In genomic region chr11:25288346-25288745, GRCm38 (mm10) we compare ENCODE assay signal across 9 mouse cellular contexts.
DNase-seq lines count a peak whose midpoint lies in the region; ATAC-seq and TF ChIP-seq lines count a peak whose summit lies in the region.
"Had no signal": no experiment of that assay in that cellular context is flagged by ENCODE, and none has a peak within 500 bp of the region (broad histone marks: within the 10 kb centered on the region; RNA-seq: fewer than 3 reads in every experiment).

No protein-coding gene starts in this region.

- H3K36me3 ChIP-seq in heart, embryonic 14.5 days (ENCODE audit: control insufficient read depth, insufficient read depth, low read length) = no peaks in the 10 kb centered on the region
- H3K36me3 ChIP-seq in lung, embryonic 16.5 days (ENCODE audit: control insufficient read depth, insufficient read depth, low read length) = no peaks in the 10 kb centered on the region
- H3K36me3 ChIP-seq in lung, postnatal 0 days (ENCODE audit: insufficient read depth, low read length) = no peaks in the 10 kb centered on the region
- H3K36me3 ChIP-seq in intestine, embryonic 15.5 days = no peaks in the 10 kb centered on the region
- no peaks in the 10 kb centered on the region for H3K36me3 ChIP-seq in stomach, postnatal 0 days (ENCODE audit: control insufficient read depth, insufficient read depth, low read length)
- no peaks in the 10 kb centered on the region for H3K36me3 ChIP-seq in hindbrain, postnatal 0 days (ENCODE audit: insufficient read depth, low read length)

- TF ChIP-seq EP300 in lung, postnatal 0 days (IDR thresholded peaks at IDR 0.05) = no peak
- TF ChIP-seq EP300 in stomach, postnatal 0 days (optimal IDR thresholded peaks at IDR 0.05) = no peak

- no peak for TF ChIP-seq CTCF in lung, postnatal 0 days (IDR thresholded peaks at IDR 0.05)
- TF ChIP-seq CTCF in stomach, postnatal 0 days (IDR thresholded peaks at IDR 0.05; ENCODE audit: low read depth) = no peak
- TF ChIP-seq CTCF in hindbrain, postnatal 0 days (IDR thresholded peaks at IDR 0.05; ENCODE audit: low read depth) = no peak

- no peak overlapping the region for H3K27ac ChIP-seq in heart, embryonic 14.5 days (replicated peaks in 1 of 2; ENCODE audit: control insufficient read depth in 1 of 2, insufficient read depth in 1 of 2, low read depth in 2 of 2, low read length in 2 of 2)
- no peak overlapping the region for H3K27ac ChIP-seq in lung, embryonic 16.5 days (ENCODE audit: low read length)
- no peak overlapping the region for H3K27ac ChIP-seq in lung, postnatal 0 days (ENCODE audit: low read length)
- no peak overlapping the region for H3K27ac ChIP-seq in intestine, embryonic 15.5 days
- no peak overlapping the region for H3K27ac ChIP-seq in stomach, postnatal 0 days (replicated peaks)
- no peak overlapping the region for H3K27ac ChIP-seq in hindbrain, postnatal 0 days

- peak overlapping the region; percentile 52 for H3K4me2 ChIP-seq in heart, embryonic 14.5 days (ENCODE audit: low read length)
- H3K4me2 ChIP-seq in lung, embryonic 16.5 days (ENCODE audit: low read depth, low read length) = peak overlapping the region; percentile 38
- H3K4me2 ChIP-seq in lung, postnatal 0 days (replicated peaks; ENCODE audit: low read depth, low read length) = no peak overlapping the region; the same call in 1 of the 2 replicates
- H3K4me2 ChIP-seq in intestine, embryonic 15.5 days (replicated peaks) = peak overlapping the region; percentile 12; the same call in 1 of the 2 replicates
- peak overlapping the region; percentile 20; the same call in 1 of the 2 replicates for H3K4me2 ChIP-seq in stomach, postnatal 0 days (replicated peaks; ENCODE audit: low read depth)
- H3K4me2 ChIP-seq in hindbrain, postnatal 0 days (ENCODE audit: low read depth, low read length) = no peak overlapping the region

- ATAC-seq in heart, embryonic 14.5 days (ENCODE audit: insufficient number of reproducible peaks, insufficient read depth, low FRiP score, low read depth) = no peak
- ATAC-seq in lung, embryonic 16.5 days (ENCODE audit: low read depth) = no peak
- no peak for ATAC-seq in lung, postnatal 0 days
- no peak for ATAC-seq in intestine, embryonic 15.5 days
- ATAC-seq in stomach, postnatal 0 days (ENCODE audit: low FRiP score, low TSS enrichment) = no peak
- no peak for ATAC-seq in hindbrain, postnatal 0 days

- WGBS in heart, embryonic 14.5 days = 46% methylated on average over 13 of the region's 13 CpGs
- 49% methylated on average over 13 of the region's 13 CpGs for WGBS in lung, embryonic 16.5 days
- WGBS in lung, postnatal 0 days = 49% methylated on average over 13 of the region's 13 CpGs
- 53% methylated on average over 13 of the region's 13 CpGs for WGBS in intestine, embryonic 15.5 days
- whole genome bisulfite sequencing in stomach, postnatal 0 days = 40% methylated on average over 13 of the region's 13 CpGs
- WGBS in hindbrain, postnatal 0 days = 68% methylated on average over 13 of the region's 13 CpGs

- H3K4me1 ChIP-seq in heart, embryonic 14.5 days (ENCODE audit: control insufficient read depth in 2 of 2, insufficient read depth in 2 of 2, low read length in 2 of 2) = peaks cover 0 to 4% of the 10 kb centered on the region in 2 experiments; a peak in 3 of 4 replicates
- H3K4me1 ChIP-seq in lung, embryonic 16.5 days (replicated peaks; ENCODE audit: control insufficient read depth, insufficient read depth, low read length) = peaks cover 2% of the 10 kb centered on the region; the same call in 1 of the 2 replicates
- H3K4me1 ChIP-seq in lung, postnatal 0 days (ENCODE audit: insufficient read depth, low read depth, low read length) = no peaks in the 10 kb centered on the region
- H3K4me1 ChIP-seq in intestine, embryonic 15.5 days (replicated peaks) = 0 out of 2 replicates have a peak, but pooled peaks cover 2% of the 10 kb centered on the region
- no peaks in the 10 kb centered on the region for H3K4me1 ChIP-seq in stomach, postnatal 0 days (replicated peaks; ENCODE audit: control insufficient read depth, insufficient read depth)
- H3K4me1 ChIP-seq in hindbrain, postnatal 0 days (ENCODE audit: insufficient read depth, low read length) = no peaks in the 10 kb centered on the region

- no peak for DNase-seq in heart, adult 9 months (ENCODE audit: low spot score in 2 of 2)
- DNase-seq in lung, postnatal 0 days (ENCODE audit: low spot score) = no peak
- DNase-seq in stomach, postnatal 0 days (ENCODE audit: low spot score) = no peak
- DNase-seq in hindbrain, postnatal 0 days (ENCODE audit: low spot score) = no peak
- no peak for DNase-seq in left cerebral cortex, postnatal 10 days (ENCODE audit: extremely low spot score in 1 of 2, low spot score in 2 of 2)
- DNase-seq: right cerebral cortex, adult 18-20 months had no signal

- peak overlapping the region; percentile 1 to 12; a peak in 2 of 4 replicates for H3K4me3 ChIP-seq in heart, embryonic 14.5 days (ENCODE audit: control insufficient read depth in 1 of 2, insufficient read depth in 1 of 2, low read depth in 1 of 2, low read length in 2 of 2)
- peak overlapping the region; percentile 24; the same call in 1 of the 2 replicates for H3K4me3 ChIP-seq in lung, embryonic 16.5 days (ENCODE audit: low read length)
- no peak overlapping the region for H3K4me3 ChIP-seq in lung, postnatal 0 days (ENCODE audit: low read depth, low read length)
- H3K4me3 ChIP-seq in intestine, embryonic 15.5 days (replicated peaks) = no peak overlapping the region
- peak overlapping the region; percentile 13; the same call in 1 of the 2 replicates for H3K4me3 ChIP-seq in stomach, postnatal 0 days (ENCODE audit: low read depth, low read length)
- H3K4me3 ChIP-seq in hindbrain, postnatal 0 days (ENCODE audit: low read length) = no peak overlapping the region

- H3K9me3 ChIP-seq in heart, embryonic 14.5 days (ENCODE audit: control insufficient read depth, low read length) = no peaks in the 10 kb centered on the region
- no peaks in the 10 kb centered on the region for H3K9me3 ChIP-seq in lung, embryonic 16.5 days (ENCODE audit: control insufficient read depth, low read length)
- no peaks in the 10 kb centered on the region for H3K9me3 ChIP-seq in lung, postnatal 0 days (ENCODE audit: low read length)
- H3K9me3 ChIP-seq in intestine, embryonic 15.5 days = no peaks in the 10 kb centered on the region
- H3K9me3 ChIP-seq in stomach, postnatal 0 days (ENCODE audit: control insufficient read depth, low read length) = no peaks in the 10 kb centered on the region
- H3K9me3 ChIP-seq in hindbrain, postnatal 0 days (ENCODE audit: low read length) = no peaks in the 10 kb centered on the region

- H3K9ac ChIP-seq in heart, embryonic 14.5 days (ENCODE audit: low read length) = no peak overlapping the region
- no peak overlapping the region for H3K9ac ChIP-seq in lung, embryonic 16.5 days (ENCODE audit: low read length)
- H3K9ac ChIP-seq in lung, postnatal 0 days (replicated peaks; ENCODE audit: low read depth) = no peak overlapping the region
- no peak overlapping the region for H3K9ac ChIP-seq in intestine, embryonic 15.5 days
- H3K9ac ChIP-seq in stomach, postnatal 0 days (ENCODE audit: low read length) = no peak overlapping the region
- no peak overlapping the region for H3K9ac ChIP-seq in hindbrain, postnatal 0 days (replicated peaks; ENCODE audit: low read length)

- intact Hi-C loops in left cerebral cortex, postnatal 10 days (cut with DNase I) = no loop called here

- no peaks in the 10 kb centered on the region for H3K27me3 ChIP-seq in heart, embryonic 14.5 days (ENCODE audit: control insufficient read depth, insufficient read depth, low read length)
- no peaks in the 10 kb centered on the region for H3K27me3 ChIP-seq in lung, embryonic 16.5 days (ENCODE audit: control insufficient read depth, insufficient read depth, low read depth, low read length)
- H3K27me3 ChIP-seq in lung, postnatal 0 days (replicated peaks; ENCODE audit: insufficient read depth, low read length) = no peaks in the 10 kb centered on the region
- no peaks in the 10 kb centered on the region for H3K27me3 ChIP-seq in intestine, embryonic 15.5 days (replicated peaks)
- H3K27me3 ChIP-seq in stomach, postnatal 0 days (ENCODE audit: control insufficient read depth, insufficient read depth, low read length) = no peaks in the 10 kb centered on the region
- no peaks in the 10 kb centered on the region for H3K27me3 ChIP-seq in hindbrain, postnatal 0 days (ENCODE audit: insufficient read depth, low read length)

Comparison
In these comparisons a context has a peak if more than half of its experiments do, and no peak if none do; other contexts are left out.
1. H3K4me2 ChIP-seq: peak in heart, embryonic 14.5 days (single experiment), lung, embryonic 16.5 days (single experiment), intestine, embryonic 15.5 days (single experiment) and stomach, postnatal 0 days (single experiment); none in lung, postnatal 0 days (single experiment) and hindbrain, postnatal 0 days (single experiment).
2. H3K4me3 ChIP-seq: peak in heart, embryonic 14.5 days (2 of 2), lung, embryonic 16.5 days (single experiment) and stomach, postnatal 0 days (single experiment); none in lung, postnatal 0 days (single experiment), intestine, embryonic 15.5 days (single experiment) and hindbrain, postnatal 0 days (single experiment).